Mouse (Mus musculus): ENCODE data around the gene Zmym4.
"Not testable (repeated sequence)": the region's sequence is repeated elsewhere in the genome, so short reads cannot be mapped to it uniquely, and the experiment has no call there.

Zmym4 gene

GRCm38 (mm10) chr4:126967864-126968821 is at the start of gene Zmym4:
Zmym4 (minus strand) TSS chr4:126968135.
- peak; percentile 99 for DNase-seq (ENCODE audit: inconsistent ontology term)

GRCm38 (mm10) chr4:127016366-127016765 is 48.4 kb upstream of the Zmym4 start:
- no peak for DNase-seq (ENCODE audit: inconsistent ontology term)

- DNase-seq (ENCODE audit: inconsistent ontology term): peak; percentile 84
Observed at GRCm38 (mm10) chr4:127015294-127015993, 47.5 kb upstream of the Zmym4 start.

- DNase-seq (ENCODE audit: inconsistent ontology term): peak; percentile 53
Observed at GRCm38 (mm10) chr4:127005113-127005936, 37.4 kb upstream of the Zmym4 start.

- no peak for DNase-seq (ENCODE audit: inconsistent ontology term)
Observed at GRCm38 (mm10) chr4:127004384-127004783, 36.4 kb upstream of the Zmym4 start.

GRCm38 (mm10) chr4:127000601-127001105 is 32.7 kb upstream of the Zmym4 start:
- DNase-seq (ENCODE audit: inconsistent ontology term): no peak

GRCm38 (mm10) chr4:126999372-126999771 is 31.4 kb upstream of the Zmym4 start:
- DNase-seq (ENCODE audit: inconsistent ontology term): not testable (repeated sequence)

- no peak for DNase-seq (ENCODE audit: inconsistent ontology term)
Observed at GRCm38 (mm10) chr4:126992356-126992755, 24.4 kb upstream of the Zmym4 start.

- DNase-seq (ENCODE audit: inconsistent ontology term): no peak
Observed at GRCm38 (mm10) chr4:126990553-126990952, 22.6 kb upstream of the Zmym4 start.

GRCm38 (mm10) chr4:126988503-126988902 is 20.6 kb upstream of the Zmym4 start:
- no peak for DNase-seq (ENCODE audit: inconsistent ontology term)

- DNase-seq (ENCODE audit: inconsistent ontology term): no peak
Observed at GRCm38 (mm10) chr4:126986768-126987167, 18.8 kb upstream of the Zmym4 start.

- not testable (repeated sequence) for DNase-seq (ENCODE audit: inconsistent ontology term)
Observed at GRCm38 (mm10) chr4:126983736-126984525, 16.0 kb upstream of the Zmym4 start.

GRCm38 (mm10) chr4:126983321-126983720 is 15.4 kb upstream of the Zmym4 start:
- DNase-seq (ENCODE audit: inconsistent ontology term): no peak

- DNase-seq (ENCODE audit: inconsistent ontology term): no peak
Observed at GRCm38 (mm10) chr4:126978706-126979105, 10.8 kb upstream of the Zmym4 start.

GRCm38 (mm10) chr4:126977467-126977866 is 9.5 kb upstream of the Zmym4 start:
- no peak for DNase-seq (ENCODE audit: inconsistent ontology term)

- peak; percentile 53 for DNase-seq (ENCODE audit: inconsistent ontology term)
Observed at GRCm38 (mm10) chr4:126967241-126967863, 583 bp downstream of the Zmym4 start.

GRCm38 (mm10) chr4:126958682-126959081 is 9.3 kb downstream of the Zmym4 start:
- no peak for DNase-seq (ENCODE audit: inconsistent ontology term)

- no peak for DNase-seq (ENCODE audit: inconsistent ontology term)
Observed at GRCm38 (mm10) chr4:126958261-126958660, 9.7 kb downstream of the Zmym4 start.

- DNase-seq (ENCODE audit: inconsistent ontology term): no peak
Observed at GRCm38 (mm10) chr4:126957434-126957833, 10.5 kb downstream of the Zmym4 start.

GRCm38 (mm10) chr4:126950801-126951200 is 17.1 kb downstream of the Zmym4 start:
- DNase-seq (ENCODE audit: inconsistent ontology term): not testable (repeated sequence)

Measured in Muller cell, postnatal 12 days (primary cell).